Mouse (Mus musculus): ENCODE measurements at regions not wholly inside any gene's neighbourhood (a gene's known extent, or its start where the extent isn't known, plus 50 kb on each side); places are given as distances from the start of the nearest gene placed in this dataset.
A peak's percentile ranks its signal among the peaks of the same experiment; 100 is the strongest.

- DNase-seq: no peak
Measured at GRCm38 (mm10) chr5:139598715-139599114, 55.4 kb downstream of the Uncx start.

GRCm38 (mm10) chr5:139599191-139599937, 56.1 kb downstream of the Uncx start:
- peak; percentile 11 to 34 for DNase-seq

GRCm38 (mm10) chr5:139600213-139600612, 56.9 kb downstream of the Uncx start:
- DNase-seq: no peak

GRCm38 (mm10) chr5:139602860-139603259, 59.6 kb downstream of the Uncx start:
- DNase-seq: no peak

GRCm38 (mm10) chr5:139603535-139603934, 60.2 kb downstream of the Uncx start:
- no peak for DNase-seq

GRCm38 (mm10) chr5:139604327-139604726, 61.0 kb downstream of the Uncx start:
- DNase-seq: no peak

GRCm38 (mm10) chr5:139610610-139611520, 67.6 kb downstream of the Uncx start:
- no peak for DNase-seq

- no peak for DNase-seq
Measured at GRCm38 (mm10) chr5:139612224-139612623, 68.9 kb downstream of the Uncx start.

- DNase-seq: no peak
Measured at GRCm38 (mm10) chr5:139612676-139613075, 69.4 kb downstream of the Uncx start.

- no peak for DNase-seq
Measured at GRCm38 (mm10) chr5:139613601-139614000, 70.3 kb downstream of the Uncx start.

- DNase-seq: no peak
Measured at GRCm38 (mm10) chr5:139619301-139620161, 76.2 kb downstream of the Uncx start.

GRCm38 (mm10) chr5:139625871-139626460, 82.7 kb downstream of the Uncx start:
- no peak for DNase-seq

- DNase-seq: peak; percentile 30 to 57
Measured at GRCm38 (mm10) chr5:139627552-139627951, 84.3 kb downstream of the Uncx start.

GRCm38 (mm10) chr5:139637028-139637427, 93.7 kb downstream of the Uncx start:
- no peak for DNase-seq

- DNase-seq: peak; percentile 23 to 59
Measured at GRCm38 (mm10) chr5:139640652-139641612, 95.2 kb downstream of the Micall2 start.

- no peak for DNase-seq
Measured at GRCm38 (mm10) chr5:139644816-139645215, 91.3 kb downstream of the Micall2 start.

GRCm38 (mm10) chr5:139651041-139651440, 85.1 kb downstream of the Micall2 start:
- DNase-seq: no peak

Measured in kidney, adult 8-10 months (tissue).